Comparison of ENCODE assay signal across 26 mouse cellular contexts in the genomic region with DNA sequence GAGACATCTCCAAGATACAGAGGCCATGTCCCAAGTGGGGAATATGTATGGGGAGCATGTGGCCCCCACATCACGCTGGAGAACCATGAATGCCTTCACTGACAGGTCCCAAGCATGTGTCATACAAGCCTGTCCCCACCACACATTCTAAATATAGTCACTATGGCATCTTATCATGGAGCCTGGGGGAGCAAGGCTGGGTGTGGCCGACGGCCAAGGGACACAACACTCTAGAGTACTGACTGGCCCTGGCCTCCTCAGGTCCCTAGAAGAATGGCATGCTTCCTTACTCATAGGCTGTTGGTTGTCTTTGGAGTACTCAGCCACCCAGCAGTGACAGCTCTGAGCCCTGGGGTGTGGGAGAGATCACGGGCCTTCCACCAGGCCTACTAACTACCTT. TPM values are rescaled to one million over a fixed set of nuclear protein-coding genes. Genes with fewer than 3 reads are reported as not detected.
A peak's percentile ranks its signal among the peaks of the same experiment; 100 is the strongest.
DNase-seq lines count a peak whose midpoint lies in the region; ATAC-seq and TF ChIP-seq lines count a peak whose summit lies in the region.
"Had no signal": no experiment of that assay in that cellular context is flagged by ENCODE, and none has a peak within 500 bp of the region (broad histone marks: within the 10 kb centered on the region; RNA-seq: fewer than 3 reads in every experiment).

No protein-coding gene starts in this region.

- no peaks in the 10 kb centered on the region for H3K9me3 ChIP-seq in MEL (replicated peaks; ENCODE audit: insufficient read depth, low read length)
- no peaks in the 10 kb centered on the region for H3K9me3 ChIP-seq in heart, embryonic 11.5 days (replicated peaks; ENCODE audit: control insufficient read depth, low read length)
- no peaks in the 10 kb centered on the region for H3K9me3 ChIP-seq in forebrain, embryonic 13.5 days (replicated peaks)
- H3K9me3 ChIP-seq: hindbrain, embryonic 12.5 days; limb, embryonic 15.5 days; midbrain, embryonic 13.5 days; neural tube, embryonic 13.5 days had no signal

- H3K9ac ChIP-seq in MEL (ENCODE audit: control insufficient read depth, low read depth, low read length, poor library complexity, severe bottlenecking), result no peak overlapping the region
- H3K9ac ChIP-seq in heart, embryonic 11.5 days (ENCODE audit: low read depth, low read length), result 0 out of 2 replicates have a peak overlapping the region, but pooled peaks have one; percentile 49
- H3K9ac ChIP-seq in forebrain, embryonic 13.5 days, result no peak overlapping the region
- H3K9ac ChIP-seq: hindbrain, embryonic 12.5 days; limb, embryonic 15.5 days; lung, embryonic 14.5 days; midbrain, embryonic 13.5 days; neural tube, embryonic 13.5 days had no signal

- intact Hi-C loops in heart, postnatal 10 days (cut with DNase I), result loop anchor here (2.0 to 5.0 kb wide), 2 partner anchors 31 to 133 kb away; a partner anchor contains a TSS

- no peak for TF ChIP-seq CTCF in MEL (IDR thresholded peaks at IDR 0.05 in 2 of 3, conservative IDR thresholded peaks at IDR 0.05 in 1 of 3; ENCODE audit: control insufficient read depth in 1 of 3, insufficient read depth in 1 of 3, low read depth in 2 of 3, low read length in 3 of 3, poor library complexity in 1 of 3, severe bottlenecking in 1 of 3)

- H3K4me1 ChIP-seq in MEL (ENCODE audit: control insufficient read depth in 1 of 2, insufficient read depth in 2 of 2, low read length in 2 of 2), result peaks cover 0 to 11% of the 10 kb centered on the region in 2 experiments; a peak in 2 of 4 replicates
- H3K4me1 ChIP-seq in heart, embryonic 11.5 days (ENCODE audit: control insufficient read depth, insufficient read depth, low read length), result peaks cover 28% of the 10 kb centered on the region
- no peaks in the 10 kb centered on the region for H3K4me1 ChIP-seq in forebrain, embryonic 13.5 days
- H3K4me1 ChIP-seq: hindbrain, embryonic 12.5 days; limb, embryonic 15.5 days; midbrain, embryonic 13.5 days; neural tube, embryonic 13.5 days had no signal

- 47% methylated on average over 4 of the region's 4 CpGs for WGBS in heart, embryonic 11.5 days (ENCODE audit: insufficient replicate concordance)
- 85% methylated on average over 4 of the region's 4 CpGs for WGBS in forebrain, embryonic 13.5 days

- TF ChIP-seq EP300 in MEL (IDR thresholded peaks at IDR 0.05; ENCODE audit: low read depth in 1 of 2, low read length in 2 of 2), result no peak

- no peak for TF ChIP-seq POLR2A in MEL (IDR thresholded peaks at IDR 0.05; ENCODE audit: control insufficient read depth in 1 of 2, insufficient read depth in 1 of 2, low read depth in 1 of 2, low read length in 2 of 2, poor library complexity in 1 of 2)

- H3K36me3 ChIP-seq in MEL (ENCODE audit: control insufficient read depth in 1 of 2, insufficient read depth in 2 of 2, low read length in 2 of 2), result no peaks in the 10 kb centered on the region; a peak in 1 of 4 replicates
- H3K36me3 ChIP-seq in heart, embryonic 11.5 days (ENCODE audit: control insufficient read depth, insufficient read depth, low read length), result no peaks in the 10 kb centered on the region
- H3K36me3 ChIP-seq in forebrain, embryonic 13.5 days (ENCODE audit: poor library complexity, severe bottlenecking), result no peaks in the 10 kb centered on the region
- H3K36me3 ChIP-seq: hindbrain, embryonic 12.5 days; limb, embryonic 15.5 days; midbrain, embryonic 13.5 days; neural tube, embryonic 13.5 days had no signal

- H3K4me3 ChIP-seq in MEL (ENCODE audit: control insufficient read depth in 1 of 2, insufficient read depth in 1 of 2, low read depth in 2 of 2, low read length in 2 of 2), result no peak overlapping the region
- H3K4me3 ChIP-seq in heart, embryonic 11.5 days (ENCODE audit: low read depth, low read length), result no peak overlapping the region
- no peak overlapping the region for H3K4me3 ChIP-seq in forebrain, embryonic 13.5 days
- H3K4me3 ChIP-seq: hindbrain, embryonic 12.5 days; layer of hippocampus, adult 2 months; limb, embryonic 15.5 days; midbrain, embryonic 13.5 days; neural tube, embryonic 13.5 days had no signal

- no peak for TF ChIP-seq RAD21 in MEL (IDR thresholded peaks at IDR 0.05; ENCODE audit: low read depth, low read length)

- no peaks in the 10 kb centered on the region for H3K79me2 ChIP-seq in MEL (ENCODE audit: control insufficient read depth, insufficient read depth, low read length, poor library complexity)

- H3K4me2 ChIP-seq in heart, embryonic 11.5 days, result no peak overlapping the region
- no peak overlapping the region for H3K4me2 ChIP-seq in forebrain, embryonic 13.5 days
- H3K4me2 ChIP-seq: hindbrain, embryonic 12.5 days; limb, embryonic 15.5 days; lung, embryonic 14.5 days; midbrain, embryonic 13.5 days; neural tube, embryonic 13.5 days had no signal

- H3K27ac ChIP-seq in MEL (ENCODE audit: control insufficient read depth, low read depth, low read length), result no peak overlapping the region
- peak overlapping the region; percentile 50 for H3K27ac ChIP-seq in heart, embryonic 11.5 days (ENCODE audit: low read depth, low read length)
- H3K27ac ChIP-seq in forebrain, embryonic 13.5 days, result no peak overlapping the region
- H3K27ac ChIP-seq: hindbrain, embryonic 12.5 days; layer of hippocampus, adult 2 months; limb, embryonic 15.5 days; midbrain, embryonic 13.5 days; neural tube, embryonic 13.5 days had no signal

- peak; percentile 40 for DNase-seq in MEL (ENCODE audit: low read depth, low spot score)
- peak; percentile 12 for DNase-seq in MEL-GATA-1-ER (ENCODE audit: extremely low read depth, low read depth)
- DNase-seq in heart, postnatal 10 days, result peak; percentile 75 to 86
- DNase-seq in adrenal gland, adult 18-20 months (ENCODE audit: low spot score in 2 of 2), result no peak
- DNase-seq in ovary, postnatal 36 days (ENCODE audit: low spot score), result no peak
- DNase-seq: adrenal gland, postnatal 10 days; cerebellum, adult 9-11 months; kidney, adult 8-10 months; kidney, postnatal 14 days; layer of hippocampus, postnatal 36 days; lung, embryonic 14.5 days; lung, postnatal 4 days; spleen, adult 18-20 months; thymus, postnatal 14 days had no signal

- no peak for ATAC-seq in heart, embryonic 11.5 days (replicated peaks; ENCODE audit: insufficient number of reproducible peaks, low FRiP score, low TSS enrichment)
- ATAC-seq in forebrain, embryonic 13.5 days, result no peak
- ATAC-seq: forebrain, embryonic 14.5 days; inflammation-experienced regulatory T-cells, adult 6 months; midbrain, embryonic 13.5 days; Patski had no signal

- H3K27me3 ChIP-seq in MEL (ENCODE audit: control insufficient read depth in 1 of 2, insufficient read depth in 2 of 2, low read length in 2 of 2), result no peaks in the 10 kb centered on the region
- H3K27me3 ChIP-seq in heart, embryonic 11.5 days (ENCODE audit: control insufficient read depth, insufficient read depth, low read length), result no peaks in the 10 kb centered on the region
- H3K27me3 ChIP-seq in forebrain, embryonic 13.5 days, result no peaks in the 10 kb centered on the region
- H3K27me3 ChIP-seq: hindbrain, embryonic 12.5 days; limb, embryonic 15.5 days; midbrain, embryonic 13.5 days; neural tube, embryonic 13.5 days; Patski had no signal

TF ChIP-seq in MEL, 35 proteins besides CTCF, POLR2A, EP300 and RAD21:
- TF ChIP-seq SIN3A (IDR thresholded peaks at IDR 0.05; ENCODE audit: low read length), result no peak
- TF ChIP-seq MAFK (IDR thresholded peaks at IDR 0.05; ENCODE audit: borderline replicate concordance, low read depth, low read length), result no peak
- TF ChIP-seq MYC (IDR thresholded peaks at IDR 0.05; ENCODE audit: low read depth, low read length), result no peak
- TF ChIP-seq MAZ (IDR thresholded peaks at IDR 0.05; ENCODE audit: low read depth, low read length), result no peak
- no peak for TF ChIP-seq TCF12 (IDR thresholded peaks at IDR 0.05; ENCODE audit: low read depth, low read length)
- peak; percentile 38; the same call in 1 of the 2 replicates for TF ChIP-seq MEF2A (IDR thresholded peaks at IDR 0.05; ENCODE audit: extremely low read depth, insufficient replicate concordance, low read depth, low read length, poor library complexity, severe bottlenecking)

RNA-seq across cellular contexts. Expression of a gene that starts 33.8 kb away (rescaled TPM):
- 0.85 and 0.96 TPM in 2 replicates for total RNA-seq in MEL (2012; rRNA removed)
- polyA plus RNA-seq in MEL (2012; ENCODE audit: insufficient read depth in 1 of 2, insufficient read length in 2 of 2, low read depth in 1 of 2, low replicate concordance in 2 of 2, missing spikeins in 1 of 2), result under 1 TPM in 1 of 2 experiments, not detected in 1; 0.63 TPM
- 9.2 and 12.1 TPM in 2 replicates for polyA plus RNA-seq in heart, embryonic 11.5 days (2014; fragmentation: Nextera tagmentation; extraction: Ambion mirVana)
- 10 to 100 TPM; 40.9 to 42.0 TPM for total RNA-seq in heart, postnatal 10 days (2021)
- total RNA-seq in adrenal gland, adult 18-20 months (2021), result 1 to 10 TPM; 3.2 to 6.0 TPM
- polyA plus RNA-seq in forebrain, embryonic 13.5 days (2015; fragmentation: Nextera tagmentation; extraction: Ambion mirVana), result 0.48 and 1.2 TPM in 2 replicates

RNA-seq across cellular contexts. Expression of a gene that starts 45.5 kb away (rescaled TPM):
- total RNA-seq in MEL (2012; rRNA removed), result 1.5 and 1.7 TPM in 2 replicates
- polyA plus RNA-seq in MEL (2012; ENCODE audit: insufficient read depth in 1 of 2, insufficient read length in 2 of 2, low read depth in 1 of 2, low replicate concordance in 2 of 2, missing spikeins in 1 of 2), result 1 to 10 TPM in 1 of 2 experiments, not detected in 1; 1.9 TPM
- 1.2 and 2.4 TPM in 2 replicates for polyA plus RNA-seq in heart, embryonic 11.5 days (2014; fragmentation: Nextera tagmentation; extraction: Ambion mirVana)
- under 1 TPM; 0.43 to 0.62 TPM for total RNA-seq in heart, postnatal 10 days (2021)
- total RNA-seq in adrenal gland, adult 18-20 months (2021), result under 1 TPM; 0.30 to 0.38 TPM
- polyA plus RNA-seq in forebrain, embryonic 13.5 days (2015; fragmentation: Nextera tagmentation; extraction: Ambion mirVana), result 1.3 and 1.7 TPM in 2 replicates
- total RNA-seq: layer of hippocampus, adult 2 months; layer of hippocampus, postnatal 36 days; left cerebral cortex, postnatal 25 days had no signal
- polyA plus RNA-seq: cortical plate, adult 2 months had no signal

Comparison
In these comparisons a context has a peak if more than half of its experiments do, and no peak if none do; other contexts are left out.
1. DNase-seq: peak in MEL (single experiment), MEL-GATA-1-ER (single experiment) and heart, postnatal 10 days (2 of 2); none in adrenal gland, adult 18-20 months (0 of 2) and ovary, postnatal 36 days (single experiment).
2. RNA of a gene that starts 33.8 kb away (total RNA-seq): 40.9 to 42.0 TPM in heart, postnatal 10 days; 3.2 to 6.0 TPM in adrenal gland, adult 18-20 months and 0.85 to 0.96 TPM in MEL; every median in the first group is over 4 times any median in the second.